Mouse (Mus musculus): ENCODE results near the gene Acot3.

GRCm38 (mm10) chr12:84084581-84084980 lies 32.6 kb downstream of the Acot3 start:
- no peak for TF ChIP-seq CTCF (conservative IDR thresholded peaks at IDR 0.05 in 1 of 2, IDR thresholded peaks at IDR 0.05 in 1 of 2; ENCODE audit: low read depth in 2 of 2, low read length in 2 of 2)
- no peak for TF ChIP-seq BHLHE40 (IDR thresholded peaks at IDR 0.05; ENCODE audit: low read depth, low read length)
